Mouse (Mus musculus): Measurements from ENCODE around the gene Tubd1. TPM values are rescaled to one million over a fixed set of nuclear protein-coding genes. Genes with fewer than 3 reads are reported as not detected.

Tubd1 gene
- total RNA-seq, 2 experiments from 2014 or later: 9.4 to 15.0 TPM

DNA sequence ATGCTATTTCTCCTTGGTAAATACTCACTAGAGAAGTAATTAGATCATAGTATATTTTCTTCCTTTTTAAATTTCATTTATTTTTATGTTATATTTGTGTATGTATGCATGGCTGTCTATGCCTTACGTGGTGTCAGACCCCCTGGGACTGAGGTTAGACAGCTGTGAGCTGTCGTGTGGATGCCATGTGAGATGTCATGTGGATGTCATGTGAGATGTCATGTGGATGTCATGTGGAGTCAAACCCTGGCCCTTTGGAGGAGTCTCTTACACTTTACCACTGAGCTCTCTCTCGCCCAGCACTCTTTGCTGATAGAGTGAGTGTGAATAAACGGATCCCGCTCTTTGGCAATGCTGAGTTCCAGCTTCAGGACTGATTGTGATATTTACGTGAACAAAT is 8.7 kb downstream of the Tubd1 start:
- no peak for ATAC-seq (replicated peaks; ENCODE audit: poor library complexity)

DNA sequence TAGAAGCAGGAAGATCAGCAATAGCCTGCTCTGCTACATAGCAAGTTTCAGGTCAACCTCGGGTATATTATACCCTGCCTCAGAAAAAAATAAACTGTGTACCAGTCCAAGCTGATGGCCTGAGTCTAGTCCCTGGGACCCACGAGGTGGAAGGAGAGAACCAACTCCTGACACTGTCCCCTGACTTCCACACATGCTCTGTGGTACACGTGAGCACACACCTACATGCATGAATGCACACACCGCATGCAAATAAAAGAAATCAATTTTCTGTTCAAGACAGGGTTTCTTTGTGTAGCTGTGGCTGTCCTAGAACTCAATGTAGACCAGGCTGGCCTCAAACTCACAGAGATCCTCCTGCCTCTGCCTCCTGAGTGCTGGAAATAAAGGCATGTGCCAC is 13.5 kb downstream of the Tubd1 start:
- ATAC-seq (replicated peaks; ENCODE audit: poor library complexity): no peak

DNA sequence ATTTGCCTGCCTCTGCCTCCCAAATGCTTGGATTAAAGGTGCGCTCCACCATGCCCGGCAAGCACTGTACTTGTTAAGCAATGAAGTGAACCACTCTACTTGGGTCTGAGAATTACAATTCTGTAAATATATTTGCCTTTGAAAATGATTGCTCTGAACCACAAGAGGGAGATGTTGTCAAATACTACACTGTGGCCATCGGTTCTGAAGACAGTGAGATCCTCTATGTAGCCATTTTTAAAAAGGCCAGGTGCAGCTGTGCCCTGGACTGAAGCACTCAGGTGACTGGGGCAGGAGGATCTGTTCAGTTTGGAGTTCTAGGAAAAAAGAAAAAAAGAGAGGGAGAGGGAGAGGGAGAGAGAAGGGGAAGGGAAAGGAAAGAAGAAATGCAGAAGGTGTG is 23.6 kb downstream of the Tubd1 start:
- peak; percentile 74 for ATAC-seq (replicated peaks; ENCODE audit: poor library complexity)

DNA sequence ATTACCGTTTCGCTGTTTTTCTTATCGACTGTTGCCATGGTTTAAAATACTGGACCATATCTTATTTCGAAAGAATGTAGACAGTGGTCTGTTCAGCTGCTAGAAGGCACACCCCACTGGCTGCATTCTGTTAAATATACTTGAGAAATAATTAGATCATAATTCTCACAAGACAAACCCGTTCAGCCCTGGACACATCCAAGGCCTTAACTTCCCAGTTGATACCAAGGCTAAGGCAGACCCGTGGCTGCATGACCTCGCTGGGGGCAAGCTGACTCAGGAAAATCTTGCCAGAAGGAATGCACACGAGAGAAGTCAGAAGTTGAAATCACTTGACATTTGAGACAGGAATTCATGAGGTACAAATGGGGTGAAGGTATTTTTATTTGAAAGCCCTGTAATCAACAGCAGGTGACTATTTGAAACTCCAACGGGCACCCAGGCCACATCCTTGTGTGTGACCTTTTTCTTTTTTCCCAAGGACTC is 25.5 kb downstream of the Tubd1 start:
- no peak for ATAC-seq (replicated peaks; ENCODE audit: poor library complexity)

DNA sequence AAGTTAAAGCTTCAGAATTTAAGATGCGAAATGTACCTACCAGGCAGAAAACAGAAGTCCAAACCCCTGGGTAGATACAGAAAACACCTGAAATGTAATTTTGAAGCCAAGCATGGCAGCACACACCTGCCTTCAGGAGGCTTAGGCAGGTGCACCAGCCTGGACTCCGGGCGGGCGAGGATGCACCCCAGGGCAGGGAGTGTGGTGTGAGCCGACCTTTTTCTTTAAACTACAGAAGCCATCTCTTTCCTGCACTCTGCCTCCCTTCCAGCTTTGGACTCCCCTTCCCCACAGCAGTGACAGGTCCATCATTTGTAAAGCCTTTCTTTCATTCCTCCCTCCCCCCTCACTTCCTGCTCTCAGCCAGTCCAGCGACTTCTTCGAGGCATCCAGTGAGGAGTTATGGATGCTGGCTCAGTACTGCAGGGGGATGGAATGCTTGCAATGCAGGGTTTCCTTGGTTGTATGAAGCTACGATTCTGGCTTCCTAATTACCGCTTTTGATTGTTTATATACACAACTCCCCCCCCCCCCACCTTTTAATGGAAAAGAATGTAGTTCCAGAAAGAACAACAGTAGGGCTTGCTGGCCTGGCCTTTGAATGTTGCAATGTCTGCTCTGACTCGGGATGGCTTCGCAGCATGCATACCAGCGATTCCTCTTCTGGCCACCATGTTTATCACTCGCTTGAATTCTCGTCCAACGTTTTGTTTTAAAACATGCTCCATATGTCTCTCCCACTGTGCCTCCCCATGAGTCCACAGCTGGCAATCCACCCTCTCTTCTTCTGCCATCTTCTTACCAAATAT is 26.5 kb downstream of the Tubd1 start:
- ATAC-seq (replicated peaks; ENCODE audit: poor library complexity): no peak

DNA sequence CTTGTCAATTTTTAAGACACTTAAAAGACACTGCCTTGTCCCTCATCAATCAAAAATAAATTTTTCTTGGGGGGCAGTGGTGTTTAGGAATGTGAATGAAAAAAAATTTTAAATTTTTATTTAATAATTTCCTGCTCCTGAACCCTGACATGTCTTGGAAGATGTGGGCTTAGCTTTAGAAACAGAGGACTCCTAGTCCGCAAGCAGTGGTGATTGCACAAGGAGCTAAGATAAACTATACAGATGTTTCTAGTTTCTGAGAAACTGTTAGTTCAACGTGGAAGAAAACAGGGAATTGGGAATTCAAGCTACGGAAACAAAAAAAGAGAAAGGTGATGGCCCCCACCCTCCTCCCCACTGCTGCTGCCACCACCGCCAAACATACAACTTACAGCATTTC is 27.1 kb downstream of the Tubd1 start:
- ATAC-seq (replicated peaks; ENCODE audit: poor library complexity): no peak

DNA sequence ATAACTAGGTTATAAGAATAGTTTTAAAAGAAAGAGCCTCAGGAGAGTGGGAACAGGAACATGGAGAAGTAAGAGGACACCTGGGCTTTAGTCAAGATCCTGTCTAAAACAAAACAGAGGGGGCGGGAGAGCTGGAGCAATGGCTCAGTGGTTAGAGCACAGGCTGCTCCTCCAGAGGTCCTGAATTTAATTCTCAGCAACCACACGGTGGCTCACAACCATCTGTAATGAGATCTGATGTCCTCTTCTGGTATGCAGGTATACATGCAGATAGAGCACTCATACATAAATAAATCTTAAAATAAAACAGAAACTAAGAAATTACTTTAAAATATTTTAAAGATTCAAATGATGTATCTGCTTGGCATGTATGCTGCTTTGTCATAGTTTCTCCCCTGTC is 27.8 kb downstream of the Tubd1 start:
- no peak for ATAC-seq (replicated peaks; ENCODE audit: poor library complexity)

DNA sequence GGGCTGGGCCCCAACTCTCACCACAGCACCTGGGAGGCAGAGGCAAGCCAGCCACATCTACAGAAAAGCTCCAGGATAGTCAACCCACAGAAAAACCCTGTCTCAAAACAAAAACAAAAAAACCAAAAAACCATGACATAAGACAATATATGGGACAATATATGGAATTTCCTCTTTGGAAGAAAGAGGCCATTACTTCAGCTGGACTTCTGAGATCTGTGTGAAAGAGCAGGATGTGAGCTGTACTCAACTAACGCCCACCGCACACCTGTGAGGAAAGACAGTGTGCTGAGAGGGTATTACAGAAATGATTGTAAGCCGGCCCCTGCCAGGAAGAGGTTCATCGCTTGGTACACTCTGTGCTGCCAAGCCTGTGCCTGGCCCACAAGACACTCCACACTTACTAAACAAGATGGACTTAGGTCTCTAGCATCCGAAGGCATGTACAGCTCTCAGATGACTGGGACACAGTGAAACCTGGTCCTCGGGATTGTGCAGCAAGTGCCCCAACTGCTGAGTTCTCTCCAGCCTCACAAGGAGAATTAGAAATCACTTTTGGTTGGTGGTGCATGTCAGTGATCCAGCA is 28.9 kb downstream of the Tubd1 start:
- no peak for ATAC-seq (replicated peaks; ENCODE audit: poor library complexity)

DNA sequence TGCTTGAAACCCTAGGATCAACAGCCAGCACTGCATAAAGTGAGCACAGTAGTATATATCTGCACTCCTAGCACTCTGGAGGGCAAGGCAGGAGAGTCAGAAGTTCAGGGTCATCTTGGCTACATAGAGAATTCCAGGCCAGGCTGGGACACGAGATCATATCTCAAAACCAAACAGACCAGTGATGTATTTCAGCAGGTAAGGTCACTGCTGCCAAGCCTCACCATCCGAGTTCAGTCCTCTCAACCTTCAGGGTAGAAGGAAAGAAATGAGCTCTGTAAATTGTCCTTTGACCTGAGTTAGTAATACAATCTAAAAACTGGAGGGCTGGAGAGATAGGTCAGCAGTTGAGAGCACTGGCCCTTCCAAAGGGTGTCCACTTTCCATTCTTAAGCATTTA is 29.6 kb downstream of the Tubd1 start:
- no peak for ATAC-seq (replicated peaks; ENCODE audit: poor library complexity)

DNA sequence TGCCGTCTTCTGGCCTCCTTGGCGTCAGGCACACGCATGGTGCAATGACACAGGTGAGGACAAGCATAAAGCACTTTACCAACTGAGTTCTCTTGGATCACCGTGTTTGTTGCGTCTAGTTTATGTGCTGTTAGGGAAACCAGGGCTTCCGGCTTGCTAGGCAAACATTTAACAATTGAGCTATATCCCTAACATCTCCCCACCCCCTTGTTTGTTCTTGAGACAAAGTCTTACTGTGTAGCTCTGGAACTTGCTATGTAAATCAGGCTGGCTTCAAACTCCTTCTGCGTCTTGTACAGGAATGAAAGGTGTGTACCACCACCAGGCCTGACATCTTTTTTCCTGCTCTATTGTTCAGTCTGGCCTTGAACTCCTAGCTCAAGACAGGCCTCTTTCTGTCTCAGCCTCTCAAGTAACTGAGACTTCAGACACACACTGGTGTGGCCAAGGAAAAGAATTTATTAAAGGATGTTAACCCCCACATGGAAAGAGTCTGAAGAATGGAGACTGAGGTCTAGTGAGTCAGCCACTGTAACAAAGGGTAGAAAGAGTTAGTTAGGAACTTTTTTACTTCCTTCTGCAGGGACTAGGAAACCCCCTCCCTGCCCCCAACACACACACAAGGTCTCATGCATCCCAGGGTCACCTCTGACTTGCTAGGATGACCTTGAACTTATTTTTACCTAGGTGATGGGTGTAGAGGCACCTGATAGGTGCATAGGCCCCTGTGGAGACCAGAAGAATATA is 31.0 kb downstream of the Tubd1 start:
- no peak for ATAC-seq (replicated peaks; ENCODE audit: poor library complexity)

DNA sequence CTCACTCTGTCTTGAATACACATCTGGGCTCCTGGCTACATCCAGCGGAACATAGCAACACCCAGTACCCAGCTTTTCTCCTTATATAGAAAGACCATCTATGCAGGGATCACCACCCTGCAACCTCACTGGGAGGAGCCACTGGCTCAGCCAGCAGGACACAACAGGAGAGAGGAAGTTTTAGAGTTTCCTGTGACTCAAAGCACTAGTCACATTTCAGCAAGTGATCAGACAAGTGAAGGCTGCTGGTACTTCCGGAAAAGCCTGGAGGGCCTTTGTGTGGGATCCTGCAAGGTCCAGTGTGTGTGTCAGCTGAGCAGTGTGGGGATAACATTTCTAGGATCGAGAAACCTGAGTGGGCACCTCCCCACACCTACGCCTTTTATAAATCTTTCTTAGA is 32.4 kb downstream of the Tubd1 start:
- ATAC-seq (replicated peaks; ENCODE audit: poor library complexity): peak; percentile 43

DNA sequence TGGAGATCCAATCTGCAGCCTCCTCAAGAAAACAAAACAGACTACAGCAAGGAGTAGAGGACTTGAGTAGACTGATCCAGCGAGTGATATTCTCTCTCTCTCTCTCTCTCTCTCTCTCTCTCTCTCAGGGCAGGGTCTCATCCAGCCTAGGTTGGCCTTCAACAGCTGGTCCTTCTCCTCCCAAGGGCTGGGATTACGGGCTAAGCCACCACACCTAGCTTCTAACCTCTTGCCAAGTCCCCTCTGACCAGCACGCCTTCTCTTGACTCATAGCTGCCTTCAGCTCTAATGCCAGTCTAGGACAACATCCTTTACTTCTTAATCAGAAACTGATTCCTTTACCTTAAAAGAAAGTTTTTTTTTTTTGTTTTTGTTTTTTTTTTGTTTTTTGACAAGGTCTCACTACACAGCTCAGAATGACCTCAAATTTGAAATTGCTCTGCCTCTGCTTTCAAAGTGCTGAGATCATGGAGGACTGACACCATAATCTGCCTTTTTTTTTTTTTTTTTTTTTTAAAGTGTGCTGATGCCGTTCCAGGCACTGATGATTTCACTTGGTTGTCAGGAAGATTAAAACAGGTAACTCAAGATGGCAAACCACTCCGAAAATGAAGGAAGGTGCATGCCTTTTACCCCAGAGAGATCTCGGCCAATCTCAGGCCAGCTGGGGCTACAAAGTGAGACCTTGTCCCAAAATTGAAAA is 33.5 kb downstream of the Tubd1 start:
- ATAC-seq (replicated peaks; ENCODE audit: poor library complexity): no peak

DNA sequence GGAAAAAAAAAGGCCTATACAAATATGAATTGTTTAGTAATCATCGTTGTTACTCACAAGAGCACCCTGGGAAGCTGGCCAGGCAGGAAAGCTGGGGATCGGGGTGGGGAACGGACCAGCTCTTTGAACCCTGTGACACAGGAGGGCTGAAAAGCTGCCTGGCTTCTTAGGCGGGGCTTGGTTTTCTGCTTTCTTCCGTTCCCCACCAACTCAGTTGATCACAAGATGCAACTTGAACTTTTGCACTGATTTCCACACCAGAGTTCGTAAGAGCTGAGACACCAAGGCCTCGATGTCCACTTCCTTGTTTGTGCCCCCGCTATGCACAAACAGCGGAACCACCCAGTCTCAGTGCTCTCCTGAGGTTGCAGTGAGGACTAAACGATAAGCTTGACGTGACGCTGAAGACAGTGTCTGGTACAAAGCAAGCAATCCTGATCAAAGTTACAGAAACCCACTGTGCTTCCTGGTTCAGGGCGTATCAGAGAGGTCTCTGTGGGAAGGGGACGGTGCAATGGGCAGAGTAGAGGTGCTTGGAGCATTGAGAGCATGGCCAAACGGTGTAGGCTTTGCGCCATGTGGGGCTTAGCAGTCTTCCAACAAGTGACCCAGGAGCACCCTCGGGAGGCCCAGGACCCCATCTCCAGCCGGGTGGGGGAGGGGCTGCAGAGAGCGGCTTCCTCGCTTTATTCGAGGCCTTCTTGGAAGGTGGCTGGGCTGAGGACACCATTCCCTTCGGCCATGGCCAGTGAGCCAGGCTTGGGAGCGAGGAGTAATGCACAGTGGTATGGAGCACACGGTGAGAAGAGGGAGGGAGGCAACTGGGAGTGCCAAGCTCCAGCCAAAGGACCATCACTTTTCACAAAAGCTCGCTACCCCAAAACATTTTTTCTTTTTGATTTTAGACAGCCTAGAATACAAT is 34.3 kb downstream of the Tubd1 start:
- peak; percentile 52 for ATAC-seq (replicated peaks; ENCODE audit: poor library complexity)

DNA sequence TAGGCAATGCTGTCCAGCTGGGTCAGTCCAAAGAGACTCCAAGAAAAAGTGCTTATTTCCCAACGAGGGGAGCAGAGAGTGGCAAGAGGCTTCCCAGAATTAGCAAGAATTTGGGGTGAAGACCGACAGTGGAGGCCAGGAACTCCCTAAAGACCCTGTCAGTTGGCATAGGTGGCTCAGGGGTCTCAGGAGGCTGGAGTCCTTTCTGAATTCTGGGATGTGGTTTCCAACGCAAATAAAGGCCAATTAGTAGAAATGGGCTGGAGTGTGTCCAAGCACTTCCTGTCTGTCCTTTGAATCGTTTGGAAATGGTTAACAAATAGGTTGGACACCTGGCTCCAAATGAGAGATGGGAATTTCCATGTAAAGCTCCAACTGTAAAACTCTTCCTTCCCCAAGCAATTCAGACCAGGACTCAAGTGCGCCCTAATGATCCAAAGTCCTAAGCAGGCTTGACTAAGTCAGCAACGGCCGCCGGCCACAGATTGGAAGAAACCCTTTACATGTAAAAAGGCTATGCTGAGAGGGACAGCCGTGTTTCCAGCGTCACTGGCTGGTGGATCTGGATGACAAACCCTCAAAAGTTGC is 35.0 kb downstream of the Tubd1 start:
- no peak for ATAC-seq (replicated peaks; ENCODE audit: poor library complexity)

DNA sequence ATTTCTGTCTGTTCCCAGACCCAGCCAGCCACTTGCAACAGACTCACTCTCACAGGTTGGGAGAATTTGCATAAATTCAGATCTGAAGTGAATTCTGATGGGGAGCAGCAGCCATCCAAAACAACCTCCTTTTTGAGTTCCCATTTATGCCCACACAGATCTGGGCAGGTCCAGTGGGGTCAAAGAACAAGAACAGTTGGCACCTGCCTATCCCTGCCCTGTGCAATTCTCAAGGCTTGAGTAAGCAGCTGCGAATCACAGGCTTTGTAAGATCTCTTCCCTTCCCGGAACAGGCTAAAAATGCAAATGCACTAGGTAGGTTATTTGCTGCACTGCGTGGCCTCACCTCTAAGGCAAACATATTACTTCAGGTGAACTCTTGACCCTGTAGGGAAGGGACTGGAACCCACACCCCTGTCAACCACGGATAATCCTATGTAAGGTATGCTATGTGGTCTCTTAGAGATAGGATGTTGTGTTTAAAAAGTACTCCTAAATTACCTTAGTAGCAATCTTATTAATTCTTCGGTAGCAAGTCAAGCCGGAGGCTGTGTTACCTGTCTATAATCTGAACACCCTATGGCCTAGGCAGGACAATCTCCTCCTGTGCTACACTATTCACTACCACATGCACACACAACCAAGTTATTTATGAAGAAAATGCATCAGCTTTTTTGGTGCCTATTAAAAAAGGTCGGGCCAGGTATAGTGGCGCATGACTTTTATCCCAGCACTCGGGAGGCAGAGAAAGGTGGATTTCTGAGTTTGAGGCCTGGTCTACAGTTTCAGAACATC is 35.7 kb downstream of the Tubd1 start:
- no peak for ATAC-seq (replicated peaks; ENCODE audit: poor library complexity)

DNA sequence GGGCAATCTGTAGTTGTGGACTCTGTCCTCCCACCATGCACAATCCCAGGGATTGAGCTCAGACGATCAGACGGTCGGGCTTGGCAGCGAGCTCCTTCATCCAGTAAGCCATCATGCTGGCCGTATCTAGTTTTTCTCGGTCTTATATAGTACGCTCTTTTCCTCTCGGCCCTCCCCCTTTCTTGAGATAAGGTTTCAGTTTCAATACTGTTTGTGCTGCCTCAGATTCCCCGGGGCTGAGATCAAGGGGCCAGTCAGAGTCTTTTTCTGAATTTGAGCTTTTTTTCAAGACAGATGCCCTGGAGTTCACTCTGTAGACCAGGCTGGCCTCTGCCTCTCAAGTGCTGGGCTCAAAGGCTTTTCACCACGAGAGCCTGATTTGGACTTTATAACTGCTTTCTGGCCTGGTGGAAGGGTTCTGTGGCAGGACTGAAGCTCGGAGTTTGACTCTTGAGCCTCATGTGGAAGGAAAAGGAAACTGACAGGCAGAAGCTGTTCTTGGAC is 36.5 kb downstream of the Tubd1 start:
- peak; percentile 59 for ATAC-seq (replicated peaks; ENCODE audit: poor library complexity)

DNA sequence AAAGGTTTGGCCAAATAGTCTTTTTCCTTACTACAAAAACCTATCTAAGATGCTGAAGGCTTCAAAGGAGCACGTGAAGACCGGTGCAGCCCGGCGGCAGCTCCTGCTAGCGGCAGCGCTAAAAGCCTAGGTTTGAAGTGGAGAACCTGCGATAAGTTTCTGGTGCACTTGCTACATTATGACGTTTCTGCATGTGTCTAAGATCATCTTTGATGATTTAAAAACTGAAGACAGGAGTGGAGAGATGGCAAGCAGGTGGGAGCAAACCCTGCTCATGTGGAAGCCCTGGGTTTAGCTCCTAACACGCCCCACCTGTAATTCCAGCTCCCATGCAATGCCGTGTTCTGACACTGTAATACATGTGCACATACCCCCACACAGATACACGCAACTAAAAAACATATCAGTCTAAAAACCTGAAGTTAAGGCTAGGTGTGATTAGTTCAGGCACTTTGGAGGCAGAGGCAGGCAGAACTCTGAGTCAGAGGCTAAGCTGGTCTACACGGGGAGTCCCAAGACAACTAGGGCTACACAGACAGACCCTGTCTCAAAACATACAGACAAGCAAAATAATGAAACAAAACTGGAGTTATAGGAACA is 37.3 kb downstream of the Tubd1 start:
- ATAC-seq (replicated peaks; ENCODE audit: poor library complexity): no peak

DNA sequence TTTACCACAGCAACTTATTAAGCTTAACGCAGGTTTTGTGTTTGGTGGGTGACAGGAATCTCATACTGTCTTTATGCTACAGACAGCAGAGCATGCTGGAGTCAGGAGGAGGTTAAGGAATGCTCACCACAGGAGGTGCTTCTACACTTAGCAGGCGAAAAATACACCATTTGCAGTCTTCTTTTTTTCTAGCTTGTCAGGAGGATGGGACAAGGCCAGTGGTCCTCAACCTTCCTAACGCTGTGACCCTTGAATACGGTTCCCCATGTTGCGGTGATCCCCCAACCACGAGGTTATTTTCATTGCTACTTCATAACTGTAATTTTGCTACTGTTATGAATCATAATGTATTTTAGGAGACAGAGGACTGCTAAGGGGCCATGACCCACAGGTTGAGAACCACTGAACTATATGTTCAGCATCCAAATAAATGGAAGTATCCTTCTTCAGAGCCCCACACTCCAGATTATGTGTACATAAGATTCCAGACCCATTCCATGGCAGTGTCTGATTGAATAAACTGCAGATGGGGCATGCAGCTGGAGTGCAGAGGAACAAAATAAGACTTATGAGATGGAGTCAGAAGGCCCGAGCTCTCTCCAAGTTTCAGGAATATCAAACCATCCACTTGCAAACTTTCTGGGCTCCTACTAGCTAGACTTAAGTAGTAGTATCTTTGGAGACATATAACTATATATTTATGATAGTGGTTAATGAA is 37.9 kb downstream of the Tubd1 start:
- no peak for ATAC-seq (replicated peaks; ENCODE audit: poor library complexity)

Data from megakaryocyte progenitor cell, adult 5-6 weeks (primary cell).